Mouse (Mus musculus): ENCODE results near the gene Sycp2. TPM values are rescaled to one million over a fixed set of nuclear protein-coding genes. Genes with fewer than 3 reads are reported as not detected.

Sycp2 gene
- total and polyA plus RNA-seq, 2 experiments: not detected

- H3K4me3 ChIP-seq (ENCODE audit: insufficient read depth, low read depth, low read length): no peak overlapping the region
- no peaks in the 10 kb centered on the region for H3K79me2 ChIP-seq (ENCODE audit: control insufficient read depth, insufficient read depth, low read length)
- H3K27ac ChIP-seq (replicated peaks; ENCODE audit: insufficient read depth, low read depth, low read length): no peak overlapping the region
- no peak overlapping the region for H3K9ac ChIP-seq (ENCODE audit: low read depth, low read length)
- TF ChIP-seq POLR2A (IDR thresholded peaks at IDR 0.05; ENCODE audit: extremely low read depth, insufficient read depth, low read length) (no peak), CTCF (IDR thresholded peaks at IDR 0.05; ENCODE audit: low read depth, low read length) (no peak; the same call in 1 of the 2 replicates)
- WGBS: 1% methylated on average over 2 of the region's 2 CpGs
- no peaks in the 10 kb centered on the region; the same call in 1 of the 2 replicates for H3K27me3 ChIP-seq (ENCODE audit: control insufficient read depth, insufficient read depth, low read length)
- no peaks in the 10 kb centered on the region for H3K4me1 ChIP-seq (ENCODE audit: control insufficient read depth, insufficient read depth, low read length)
- H3K36me3 ChIP-seq (ENCODE audit: control insufficient read depth, insufficient read depth, low read length): no peaks in the 10 kb centered on the region
- DNase-seq (ENCODE audit: extremely low read depth, low read depth, low spot score): no peak
These were observed 68.4 kb downstream of the Sycp2 start for GRCm38 (mm10) chr2:178339044-178339443.

GRCm38 (mm10) chr2:178337878-178338277, 69.6 kb downstream of the Sycp2 start:
- Histone ChIP-seq H3K27me3 (ENCODE audit: control insufficient read depth, insufficient read depth, low read length) (no peaks in the 10 kb centered on the region), H3K4me3 (ENCODE audit: insufficient read depth, low read depth, low read length) (no peak overlapping the region), H3K36me3 (ENCODE audit: control insufficient read depth, insufficient read depth, low read length) (no peaks in the 10 kb centered on the region), H3K27ac (replicated peaks; ENCODE audit: insufficient read depth, low read depth, low read length) (no peak overlapping the region), H3K9ac (ENCODE audit: low read depth, low read length) (no peak overlapping the region), H3K79me2 (ENCODE audit: control insufficient read depth, insufficient read depth, low read length) (no peaks in the 10 kb centered on the region), H3K4me1 (ENCODE audit: control insufficient read depth, insufficient read depth, low read length) (no peaks in the 10 kb centered on the region)
- WGBS: 35% methylated on average over 1 of the region's 1 CpGs
- TF ChIP-seq CTCF (IDR thresholded peaks at IDR 0.05; ENCODE audit: low read depth, low read length) (0 out of 2 replicates have a peak, but pooled peaks have one; percentile 3), POLR2A (IDR thresholded peaks at IDR 0.05; ENCODE audit: extremely low read depth, insufficient read depth, low read length) (no peak)
- DNase-seq (ENCODE audit: extremely low read depth, low read depth, low spot score): peak; percentile 1

- H3K79me2 ChIP-seq (ENCODE audit: control insufficient read depth, insufficient read depth, low read length): no peaks in the 10 kb centered on the region
- no peak overlapping the region for H3K9ac ChIP-seq (ENCODE audit: low read depth, low read length)
- H3K27me3 ChIP-seq (ENCODE audit: control insufficient read depth, insufficient read depth, low read length): no peaks in the 10 kb centered on the region
- no peak overlapping the region for H3K4me3 ChIP-seq (ENCODE audit: insufficient read depth, low read depth, low read length)
- H3K4me1 ChIP-seq (ENCODE audit: control insufficient read depth, insufficient read depth, low read length): no peaks in the 10 kb centered on the region
- DNase-seq (ENCODE audit: extremely low read depth, low read depth, low spot score): no peak
- no peak for TF ChIP-seq CTCF (IDR thresholded peaks at IDR 0.05; ENCODE audit: low read depth, low read length)
- H3K27ac ChIP-seq (replicated peaks; ENCODE audit: insufficient read depth, low read depth, low read length): no peak overlapping the region
- 57% methylated on average over 1 of the region's 1 CpGs for WGBS
- no peaks in the 10 kb centered on the region for H3K36me3 ChIP-seq (ENCODE audit: control insufficient read depth, insufficient read depth, low read length)
These were observed 77.5 kb downstream of the Sycp2 start for GRCm38 (mm10) chr2:178329986-178330385.

- no peak overlapping the region for H3K4me3 ChIP-seq (ENCODE audit: insufficient read depth, low read depth, low read length)
- no peaks in the 10 kb centered on the region for H3K36me3 ChIP-seq (ENCODE audit: control insufficient read depth, insufficient read depth, low read length)
- no peak for DNase-seq (ENCODE audit: extremely low read depth, low read depth, low spot score)
- TF ChIP-seq POLR2A (IDR thresholded peaks at IDR 0.05; ENCODE audit: extremely low read depth, insufficient read depth, low read length): no peak
- no peak for TF ChIP-seq CTCF (IDR thresholded peaks at IDR 0.05; ENCODE audit: low read depth, low read length)
- no peaks in the 10 kb centered on the region for H3K27me3 ChIP-seq (ENCODE audit: control insufficient read depth, insufficient read depth, low read length)
- no peak overlapping the region for H3K27ac ChIP-seq (replicated peaks; ENCODE audit: insufficient read depth, low read depth, low read length)
- no peaks in the 10 kb centered on the region for H3K79me2 ChIP-seq (ENCODE audit: control insufficient read depth, insufficient read depth, low read length)
- no peaks in the 10 kb centered on the region for H3K4me1 ChIP-seq (ENCODE audit: control insufficient read depth, insufficient read depth, low read length)
- WGBS: 68% methylated on average over 5 of the region's 5 CpGs
- no peak overlapping the region for H3K9ac ChIP-seq (ENCODE audit: low read depth, low read length)
These were observed 77.9 kb downstream of the Sycp2 start for GRCm38 (mm10) chr2:178329551-178329950.

GRCm38 (mm10) chr2:178327466-178328040, 79.9 kb downstream of the Sycp2 start:
- no peaks in the 10 kb centered on the region for H3K79me2 ChIP-seq (ENCODE audit: control insufficient read depth, insufficient read depth, low read length)
- no peak overlapping the region for H3K27ac ChIP-seq (replicated peaks; ENCODE audit: insufficient read depth, low read depth, low read length)
- H3K4me3 ChIP-seq (ENCODE audit: insufficient read depth, low read depth, low read length): no peak overlapping the region
- DNase-seq (ENCODE audit: extremely low read depth, low read depth, low spot score): no peak
- H3K4me1 ChIP-seq (ENCODE audit: control insufficient read depth, insufficient read depth, low read length): no peaks in the 10 kb centered on the region
- H3K9ac ChIP-seq (ENCODE audit: low read depth, low read length): no peak overlapping the region
- 13% methylated on average over 11 of the region's 12 CpGs for WGBS
- no peaks in the 10 kb centered on the region for H3K36me3 ChIP-seq (ENCODE audit: control insufficient read depth, insufficient read depth, low read length)
- TF ChIP-seq POLR2A (IDR thresholded peaks at IDR 0.05; ENCODE audit: extremely low read depth, insufficient read depth, low read length) (no peak), CTCF (IDR thresholded peaks at IDR 0.05; ENCODE audit: low read depth, low read length) (no peak)
- no peaks in the 10 kb centered on the region for H3K27me3 ChIP-seq (ENCODE audit: control insufficient read depth, insufficient read depth, low read length)

GRCm38 (mm10) chr2:178326750-178327465, 80.6 kb downstream of the Sycp2 start:
- TF ChIP-seq POLR2A (IDR thresholded peaks at IDR 0.05; ENCODE audit: extremely low read depth, insufficient read depth, low read length) (no peak), CTCF (IDR thresholded peaks at IDR 0.05; ENCODE audit: low read depth, low read length) (no peak)
- H3K79me2 ChIP-seq (ENCODE audit: control insufficient read depth, insufficient read depth, low read length): no peaks in the 10 kb centered on the region
- WGBS: 29% methylated on average over 5 of the region's 5 CpGs
- H3K4me3 ChIP-seq (ENCODE audit: insufficient read depth, low read depth, low read length): no peak overlapping the region
- H3K27me3 ChIP-seq (ENCODE audit: control insufficient read depth, insufficient read depth, low read length): no peaks in the 10 kb centered on the region
- no peaks in the 10 kb centered on the region for H3K36me3 ChIP-seq (ENCODE audit: control insufficient read depth, insufficient read depth, low read length)
- H3K27ac ChIP-seq (replicated peaks; ENCODE audit: insufficient read depth, low read depth, low read length): no peak overlapping the region
- H3K4me1 ChIP-seq (ENCODE audit: control insufficient read depth, insufficient read depth, low read length): no peaks in the 10 kb centered on the region
- peak; percentile 10 for DNase-seq (ENCODE audit: extremely low read depth, low read depth, low spot score)
- H3K9ac ChIP-seq (ENCODE audit: low read depth, low read length): no peak overlapping the region

All from liver, adult 2 months (tissue).